Mouse (Mus musculus): ENCODE measurements around the gene Celsr1. TPM values are rescaled to one million over a fixed set of nuclear protein-coding genes. Genes with fewer than 3 reads are reported as not detected.

Celsr1 gene
- 4.6 and 5.1 TPM in 2 replicates for polyA plus RNA-seq (2014; fragmentation: Nextera tagmentation; extraction: Ambion mirVana)

GRCm38 (mm10) chr15:86033191-86033841 lies at the start of gene Celsr1:
Celsr1 (minus strand) TSS chr15:86033777.
- Histone ChIP-seq H3K4me1 (replicated peaks; ENCODE audit: control insufficient read depth, insufficient read depth, low read length) (peaks cover 5% of the 10 kb centered on the region; the same call in 1 of the 2 replicates), H3K36me3 (ENCODE audit: control insufficient read depth, insufficient read depth, low read length) (peaks cover 13% of the 10 kb centered on the region; the same call in 1 of the 2 replicates), H3K9me3 (ENCODE audit: control insufficient read depth, low read length) (no peaks in the 10 kb centered on the region; the same call in 1 of the 2 replicates), H3K9ac (ENCODE audit: low read depth, low read length) (peak within 1 kb of the TSS; percentile 61), H3K27ac (ENCODE audit: low read depth, low read length) (peak within 1 kb of the TSS; percentile 37), H3K27me3 (ENCODE audit: control insufficient read depth, insufficient read depth, low read length) (peaks cover 17% of the 10 kb centered on the region), H3K4me3 (ENCODE audit: low read depth, low read length) (peak within 1 kb of the TSS; percentile 58), H3K4me2 (replicated peaks; ENCODE audit: low read depth, low read length) (peak within 1 kb of the TSS; percentile 91)
- ATAC-seq (ENCODE audit: low FRiP score) (peak; percentile 29), DNase-seq (ENCODE audit: low spot score) (peak; percentile 72)
- under 1% methylated on average over 54 of the region's 80 CpGs for WGBS

- Histone ChIP-seq H3K9me3 (ENCODE audit: control insufficient read depth, low read length) (no peaks in the 10 kb centered on the region), H3K4me2 (replicated peaks; ENCODE audit: low read depth, low read length) (no peak overlapping the region), H3K9ac (ENCODE audit: low read depth, low read length) (no peak overlapping the region), H3K4me1 (replicated peaks; ENCODE audit: control insufficient read depth, insufficient read depth, low read length) (peaks cover 15% of the 10 kb centered on the region), H3K27ac (ENCODE audit: low read depth, low read length) (no peak overlapping the region), H3K27me3 (ENCODE audit: control insufficient read depth, insufficient read depth, low read length) (no peaks in the 10 kb centered on the region), H3K4me3 (ENCODE audit: low read depth, low read length) (no peak overlapping the region), H3K36me3 (ENCODE audit: control insufficient read depth, insufficient read depth, low read length) (no peaks in the 10 kb centered on the region)
- DNase-seq (ENCODE audit: low spot score), result no peak
- 50% methylated on average over 6 of the region's 6 CpGs for WGBS
- no peak for ATAC-seq (ENCODE audit: low FRiP score)
These were observed 49.7 kb upstream of the Celsr1 start for GRCm38 (mm10) chr15:86083261-86083741.

- Histone ChIP-seq H3K4me1 (replicated peaks; ENCODE audit: control insufficient read depth, insufficient read depth, low read length) (peaks cover 15% of the 10 kb centered on the region), H3K36me3 (ENCODE audit: control insufficient read depth, insufficient read depth, low read length) (no peaks in the 10 kb centered on the region), H3K27me3 (ENCODE audit: control insufficient read depth, insufficient read depth, low read length) (no peaks in the 10 kb centered on the region), H3K9ac (ENCODE audit: low read depth, low read length) (no peak overlapping the region), H3K9me3 (ENCODE audit: control insufficient read depth, low read length) (no peaks in the 10 kb centered on the region), H3K27ac (ENCODE audit: low read depth, low read length) (no peak overlapping the region), H3K4me2 (replicated peaks; ENCODE audit: low read depth, low read length) (no peak overlapping the region), H3K4me3 (ENCODE audit: low read depth, low read length) (no peak overlapping the region)
- 87% methylated on average over 11 of the region's 11 CpGs for WGBS
- no peak for ATAC-seq (ENCODE audit: low FRiP score)
- DNase-seq (ENCODE audit: low spot score), result no peak
These were observed 49.0 kb upstream of the Celsr1 start for GRCm38 (mm10) chr15:86082551-86082961.

- Histone ChIP-seq H3K4me1 (replicated peaks; ENCODE audit: control insufficient read depth, insufficient read depth, low read length) (peaks cover 8% of the 10 kb centered on the region; the same call in 1 of the 2 replicates), H3K27ac (ENCODE audit: low read depth, low read length) (no peak overlapping the region), H3K9me3 (ENCODE audit: control insufficient read depth, low read length) (no peaks in the 10 kb centered on the region), H3K9ac (ENCODE audit: low read depth, low read length) (no peak overlapping the region), H3K4me2 (replicated peaks; ENCODE audit: low read depth, low read length) (no peak overlapping the region), H3K27me3 (ENCODE audit: control insufficient read depth, insufficient read depth, low read length) (no peaks in the 10 kb centered on the region), H3K36me3 (ENCODE audit: control insufficient read depth, insufficient read depth, low read length) (no peaks in the 10 kb centered on the region), H3K4me3 (ENCODE audit: low read depth, low read length) (no peak overlapping the region)
- ATAC-seq (ENCODE audit: low FRiP score) (no peak), DNase-seq (ENCODE audit: low spot score) (no peak)
- 41% methylated on average over 12 of the region's 12 CpGs for WGBS
These were observed 48.1 kb upstream of the Celsr1 start for GRCm38 (mm10) chr15:86081654-86082053.

- Histone ChIP-seq H3K9me3 (ENCODE audit: control insufficient read depth, low read length) (no peaks in the 10 kb centered on the region), H3K27me3 (ENCODE audit: control insufficient read depth, insufficient read depth, low read length) (no peaks in the 10 kb centered on the region), H3K27ac (ENCODE audit: low read depth, low read length) (no peak overlapping the region), H3K4me2 (replicated peaks; ENCODE audit: low read depth, low read length) (no peak overlapping the region), H3K9ac (ENCODE audit: low read depth, low read length) (no peak overlapping the region), H3K36me3 (ENCODE audit: control insufficient read depth, insufficient read depth, low read length) (no peaks in the 10 kb centered on the region), H3K4me3 (ENCODE audit: low read depth, low read length) (no peak overlapping the region), H3K4me1 (replicated peaks; ENCODE audit: control insufficient read depth, insufficient read depth, low read length) (peaks cover 6% of the 10 kb centered on the region; the same call in 1 of the 2 replicates)
- no peak for DNase-seq (ENCODE audit: low spot score)
- no peak for ATAC-seq (ENCODE audit: low FRiP score)
- 89% methylated on average over 1 of the region's 1 CpGs for WGBS
These were observed 46.8 kb upstream of the Celsr1 start for GRCm38 (mm10) chr15:86080408-86080807.

GRCm38 (mm10) chr15:86079876-86080275 lies 46.3 kb upstream of the Celsr1 start:
- DNase-seq (ENCODE audit: low spot score) (no peak), ATAC-seq (ENCODE audit: low FRiP score) (no peak)
- Histone ChIP-seq H3K9me3 (ENCODE audit: control insufficient read depth, low read length) (no peaks in the 10 kb centered on the region), H3K27ac (ENCODE audit: low read depth, low read length) (no peak overlapping the region), H3K27me3 (ENCODE audit: control insufficient read depth, insufficient read depth, low read length) (no peaks in the 10 kb centered on the region), H3K9ac (ENCODE audit: low read depth, low read length) (no peak overlapping the region), H3K4me2 (replicated peaks; ENCODE audit: low read depth, low read length) (no peak overlapping the region), H3K36me3 (ENCODE audit: control insufficient read depth, insufficient read depth, low read length) (no peaks in the 10 kb centered on the region), H3K4me3 (ENCODE audit: low read depth, low read length) (no peak overlapping the region), H3K4me1 (replicated peaks; ENCODE audit: control insufficient read depth, insufficient read depth, low read length) (peaks cover 6% of the 10 kb centered on the region; the same call in 1 of the 2 replicates)
- WGBS, result 69% methylated on average over 4 of the region's 4 CpGs

- no peak overlapping the region for H3K27ac ChIP-seq (ENCODE audit: low read depth, low read length)
- H3K9me3 ChIP-seq (ENCODE audit: control insufficient read depth, low read length), result no peaks in the 10 kb centered on the region
- peaks cover 4% of the 10 kb centered on the region; the same call in 1 of the 2 replicates for H3K4me1 ChIP-seq (replicated peaks; ENCODE audit: control insufficient read depth, insufficient read depth, low read length)
- DNase-seq (ENCODE audit: low spot score) (no peak), ATAC-seq (ENCODE audit: low FRiP score) (no peak)
- WGBS, result 78% methylated on average over 5 of the region's 5 CpGs
- H3K4me2 ChIP-seq (replicated peaks; ENCODE audit: low read depth, low read length), result no peak overlapping the region
- H3K36me3 ChIP-seq (ENCODE audit: control insufficient read depth, insufficient read depth, low read length), result no peaks in the 10 kb centered on the region
- no peak overlapping the region for H3K9ac ChIP-seq (ENCODE audit: low read depth, low read length)
- no peak overlapping the region for H3K4me3 ChIP-seq (ENCODE audit: low read depth, low read length)
- no peaks in the 10 kb centered on the region for H3K27me3 ChIP-seq (ENCODE audit: control insufficient read depth, insufficient read depth, low read length)
These were observed 45.9 kb upstream of the Celsr1 start for GRCm38 (mm10) chr15:86079467-86079866.

GRCm38 (mm10) chr15:86078481-86079216 lies 45.1 kb upstream of the Celsr1 start:
- no peak overlapping the region for H3K4me3 ChIP-seq (ENCODE audit: low read depth, low read length)
- H3K4me2 ChIP-seq (replicated peaks; ENCODE audit: low read depth, low read length), result no peak overlapping the region
- no peak for ATAC-seq (ENCODE audit: low FRiP score)
- no peak overlapping the region for H3K27ac ChIP-seq (ENCODE audit: low read depth, low read length)
- 76% methylated on average over 18 of the region's 18 CpGs for WGBS
- no peak overlapping the region for H3K9ac ChIP-seq (ENCODE audit: low read depth, low read length)
- no peak for DNase-seq (ENCODE audit: low spot score)
- no peaks in the 10 kb centered on the region for H3K36me3 ChIP-seq (ENCODE audit: control insufficient read depth, insufficient read depth, low read length)
- H3K9me3 ChIP-seq (ENCODE audit: control insufficient read depth, low read length), result no peaks in the 10 kb centered on the region
- H3K27me3 ChIP-seq (ENCODE audit: control insufficient read depth, insufficient read depth, low read length), result no peaks in the 10 kb centered on the region
- H3K4me1 ChIP-seq (replicated peaks; ENCODE audit: control insufficient read depth, insufficient read depth, low read length), result peaks cover 4% of the 10 kb centered on the region; the same call in 1 of the 2 replicates

All from hindbrain, embryonic 11.5 days (tissue).